Mouse (Mus musculus) gonadal fat pad, adult 2 months (tissue): ENCODE results near the gene Crot. TPM values are rescaled to one million over a fixed set of nuclear protein-coding genes. Genes with fewer than 3 reads are reported as not detected.
"Not testable (repeated sequence)": the region's sequence is repeated elsewhere in the genome, so short reads cannot be mapped to it uniquely, and the experiment has no call there.

ENCODE experiments used
- DNase-seq: peaks from one replicate; pipeline ENCODE4 v3.0.0-alpha.2; 2012; ENCODE audit warnings: low read depth
- polyA plus RNA-seq: library from polyadenylated mRNA; depleted of rRNA; stranded (reverse); fragments of >200 nt; gene quantifications from 2 replicates; pipeline ENCODE4 v1.2.3, GENCODE M21; 2012; rRNA removed

The Crot gene
- polyA plus RNA-seq, 1 experiment: 22.9 TPM

DNA sequence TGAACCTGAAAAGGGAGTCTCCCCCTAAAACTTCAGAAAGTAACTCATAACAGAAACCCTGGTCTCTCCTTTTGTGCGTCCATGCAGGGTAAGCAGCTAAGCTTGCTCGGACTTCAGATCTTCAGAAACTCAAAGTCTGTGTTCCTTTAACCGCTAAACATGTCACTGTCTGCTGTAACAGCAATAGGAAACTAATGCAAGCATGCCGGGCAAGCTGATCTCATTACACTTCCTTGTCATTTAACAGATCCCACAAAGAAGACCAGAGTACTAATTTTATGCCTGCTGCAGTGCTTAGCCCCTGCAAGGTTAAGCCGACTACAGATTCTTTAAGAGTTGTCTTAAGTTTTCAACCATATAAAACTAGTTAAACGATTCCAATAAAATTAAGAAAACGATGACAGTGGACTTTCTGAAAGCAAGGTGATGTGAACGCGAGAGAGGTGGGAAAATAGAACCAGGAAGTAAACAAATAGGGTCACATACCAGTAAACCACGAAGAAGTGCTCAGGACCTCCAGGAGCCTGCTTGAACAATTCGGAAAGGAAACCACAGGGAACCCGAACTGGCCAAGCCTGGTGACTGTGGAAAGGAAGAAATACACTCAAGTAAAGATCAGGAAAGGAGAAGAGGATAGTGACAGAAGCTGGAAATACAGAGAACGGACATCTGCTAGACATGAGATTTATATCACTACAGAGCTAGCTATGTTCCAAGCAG, 998 bp downstream of the Crot start:
- no peak for DNase-seq

DNA sequence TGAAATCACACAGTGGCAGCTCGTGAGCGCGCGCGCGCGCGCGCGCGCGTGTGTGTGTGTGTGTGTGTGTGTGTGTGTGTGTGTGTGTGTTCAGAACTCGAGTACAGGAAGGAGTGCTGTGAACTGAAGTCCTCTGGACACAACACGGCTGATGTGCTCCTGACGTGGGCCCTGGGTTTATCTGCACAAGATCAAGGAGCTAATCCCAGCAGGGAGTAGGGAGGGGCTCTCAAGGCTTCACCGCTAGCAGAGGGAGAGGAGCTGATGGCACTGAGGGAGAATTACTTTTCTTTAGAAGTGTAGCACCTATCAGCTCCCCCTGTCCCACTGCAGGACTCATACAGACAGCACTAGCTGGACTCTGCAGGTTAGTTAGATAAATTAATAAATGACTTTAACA, 5.5 kb downstream of the Crot start:
- no peak for DNase-seq

DNA sequence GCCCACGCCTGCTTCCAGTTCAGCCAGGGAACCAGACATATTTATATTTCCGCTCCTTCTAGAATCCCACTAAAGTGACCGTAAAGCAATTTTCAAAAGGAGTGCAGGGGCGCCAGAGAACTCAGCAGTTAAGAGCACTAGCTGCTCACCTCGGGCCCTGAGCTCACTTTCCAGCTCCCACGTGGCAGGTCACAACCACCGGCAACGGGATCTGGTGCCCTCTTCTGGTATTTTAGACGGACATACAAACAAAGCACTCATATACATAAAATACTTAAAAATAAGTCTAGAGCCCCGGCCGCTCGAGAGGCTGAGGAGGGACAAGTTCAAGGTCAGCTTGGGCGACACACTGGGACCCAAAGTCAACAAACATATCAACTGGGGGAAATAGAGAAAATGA, 6.6 kb downstream of the Crot start:
- no peak for DNase-seq

DNA sequence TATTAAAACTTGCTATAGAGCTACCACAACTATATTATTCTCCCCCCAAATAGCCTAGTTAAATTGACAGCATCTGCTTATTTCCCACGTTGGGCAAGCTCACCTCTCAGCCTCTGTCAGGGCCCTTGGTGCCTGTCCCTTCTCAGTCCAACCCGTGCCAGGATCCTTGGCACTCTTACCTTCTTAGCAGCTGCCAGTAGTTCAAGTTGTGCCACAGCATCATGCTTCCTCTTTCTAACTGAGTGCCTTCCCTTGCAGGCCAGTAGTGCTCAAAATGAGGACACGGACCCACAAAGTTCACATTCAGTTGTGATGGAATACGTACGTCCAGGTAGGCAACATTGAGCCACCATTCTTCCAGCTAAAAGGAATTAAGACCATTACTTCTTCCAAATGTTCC, 9.2 kb downstream of the Crot start:
- no peak for DNase-seq

DNA sequence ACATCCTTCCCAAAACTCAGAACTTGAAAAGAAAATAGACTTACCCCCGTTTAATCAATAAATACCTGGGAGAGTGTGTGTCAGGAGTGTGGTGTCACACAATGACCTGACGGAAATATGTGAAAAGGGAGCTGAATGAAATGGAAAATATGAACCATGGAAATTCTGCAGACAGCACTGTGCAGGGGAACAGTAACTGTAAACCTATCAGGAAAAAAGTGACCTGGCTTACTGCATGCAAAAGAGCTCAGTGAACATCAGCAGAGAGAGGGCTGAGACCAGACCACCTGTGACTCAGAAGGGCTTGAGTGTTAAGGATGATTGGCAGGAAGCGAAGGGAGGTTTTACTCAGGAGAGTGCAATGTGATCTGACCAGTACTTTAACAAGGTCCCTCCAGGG, 11.7 kb downstream of the Crot start:
- no peak for DNase-seq

DNA sequence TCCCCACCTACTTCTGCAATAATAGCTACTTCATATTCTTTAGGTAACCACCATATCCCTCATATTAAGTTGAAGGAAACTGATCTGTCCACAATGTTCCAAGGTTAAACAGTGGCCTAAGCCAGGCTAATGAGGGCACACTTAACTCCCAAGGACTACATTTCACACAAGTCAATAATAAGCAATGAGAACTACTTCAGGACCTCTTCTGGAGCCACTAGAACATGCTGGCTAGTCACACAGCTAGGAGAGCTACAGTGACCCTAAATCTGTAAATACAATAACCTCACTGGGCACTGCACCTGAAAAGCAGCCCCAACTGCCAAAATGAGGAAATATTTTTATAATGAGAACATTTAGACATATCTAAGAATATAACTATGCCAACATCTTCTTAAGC, 22.4 kb downstream of the Crot start:
- DNase-seq: no peak

DNA sequence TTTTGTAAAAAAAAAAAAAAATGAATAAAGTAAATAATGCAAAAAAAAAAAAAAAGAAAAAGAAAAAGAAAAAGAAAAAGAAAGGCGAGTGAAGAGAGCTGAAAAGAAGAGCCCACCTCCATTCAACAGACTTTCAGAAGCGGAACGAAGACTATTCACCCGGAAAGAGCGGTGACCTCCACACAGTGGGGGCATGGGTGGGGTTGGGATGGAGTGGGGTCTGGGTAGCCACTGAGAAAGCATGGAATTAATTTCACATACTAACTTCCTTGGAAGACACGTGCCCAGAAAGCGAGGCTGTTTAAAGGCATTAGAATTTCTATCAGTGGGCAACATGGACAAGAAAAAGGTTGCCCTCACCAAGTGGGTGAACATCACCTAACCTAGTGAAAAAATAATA, 24.8 kb downstream of the Crot start:
- DNase-seq: no peak

DNA sequence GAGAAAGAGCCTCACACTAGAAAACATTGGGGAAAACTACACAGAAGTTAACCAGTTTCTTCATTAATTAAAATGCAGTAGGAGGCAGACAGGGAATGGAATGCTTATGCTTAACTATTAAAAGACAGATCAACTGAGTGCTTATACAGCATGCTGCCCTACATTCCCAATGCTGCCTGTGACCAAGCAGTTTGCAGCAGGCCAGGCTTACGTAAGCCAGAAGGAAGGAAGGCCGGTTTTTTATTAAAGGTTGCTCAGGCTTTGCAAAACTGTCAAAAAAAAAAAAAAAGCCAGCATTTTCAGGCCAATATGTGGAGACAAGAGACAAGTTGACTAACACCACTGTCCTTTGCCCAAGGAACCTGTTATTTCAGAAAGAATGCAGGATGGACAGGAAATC, 26.4 kb downstream of the Crot start:
- no peak for DNase-seq

DNA sequence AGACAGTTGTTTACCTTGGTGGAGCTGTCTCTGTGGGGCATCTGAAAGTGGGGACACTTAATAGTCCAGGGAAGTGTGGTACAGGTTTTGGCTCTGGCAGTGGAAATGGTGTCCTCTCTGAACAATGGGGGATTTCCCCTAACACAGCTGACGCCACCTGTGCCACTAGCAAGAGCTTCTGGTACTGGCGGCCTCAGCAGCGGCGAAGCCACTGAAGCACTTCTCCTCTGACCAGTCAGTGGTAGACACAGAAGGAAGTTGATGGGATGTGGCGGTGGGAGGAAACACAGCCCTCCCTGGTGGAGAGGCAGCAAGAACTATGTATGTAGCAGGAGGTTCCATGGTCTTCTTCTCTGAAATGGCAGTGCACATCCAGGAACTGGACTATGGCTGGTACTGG, 32.6 kb downstream of the Crot start:
- no peak for DNase-seq

DNA sequence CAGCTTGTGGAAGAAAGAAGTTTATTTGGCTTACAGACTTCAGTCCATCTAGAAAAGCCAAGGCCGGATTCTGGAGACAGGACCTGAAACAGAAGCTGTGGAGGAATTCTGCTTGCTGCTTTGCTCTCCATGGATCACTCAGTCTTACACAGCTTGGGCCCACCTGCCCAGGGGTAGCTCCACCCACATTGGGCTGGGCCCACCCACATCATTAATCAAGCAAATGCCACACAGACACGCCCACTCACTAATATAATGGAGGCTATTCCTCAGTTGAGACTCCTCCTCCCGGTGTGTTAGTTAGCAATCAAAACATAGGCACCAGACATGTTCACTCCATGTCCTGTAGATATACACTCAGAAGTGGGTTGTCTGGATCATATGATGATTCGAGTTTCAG, 36.6 kb downstream of the Crot start:
- no peak for DNase-seq

DNA sequence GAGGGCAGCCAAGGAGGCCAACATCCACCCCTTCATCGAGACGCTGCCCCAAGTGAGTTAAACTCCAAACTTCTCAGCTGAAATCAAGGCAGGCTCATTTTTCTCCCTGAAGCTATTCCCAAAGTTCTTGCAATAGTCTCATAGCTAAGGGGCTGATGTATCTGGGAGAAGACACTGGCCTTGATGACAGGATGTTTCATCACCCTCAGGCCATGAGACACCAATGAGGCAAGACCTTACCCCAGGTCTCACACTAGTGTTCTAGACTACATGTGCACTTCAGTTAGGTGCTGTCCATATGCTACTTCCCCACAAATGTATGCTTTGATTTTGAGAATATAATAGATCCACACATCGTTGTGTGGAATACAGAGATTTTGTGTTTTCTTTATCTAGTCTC, 41.6 kb downstream of the Crot start:
- no peak for DNase-seq

DNA sequence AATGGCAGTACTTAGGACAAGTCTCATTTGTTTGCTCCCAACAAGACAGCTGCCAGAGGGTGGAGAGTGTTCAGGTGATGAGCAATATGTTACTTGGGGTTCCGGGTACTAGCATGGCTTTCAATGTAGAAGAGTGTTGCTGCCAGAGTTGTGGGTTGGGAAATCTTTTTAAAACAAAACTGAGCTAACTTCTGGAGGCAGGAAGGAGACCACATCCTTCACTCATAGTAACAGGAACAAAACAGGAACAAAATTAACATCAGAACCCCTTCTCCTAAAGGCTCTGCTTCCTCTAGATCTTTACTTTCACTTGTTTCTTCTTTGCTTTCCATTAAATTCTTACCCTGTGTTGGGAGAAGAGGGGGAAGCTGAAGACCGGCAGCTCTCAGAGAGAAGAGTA, 43.5 kb downstream of the Crot start:
- no peak for DNase-seq

DNA sequence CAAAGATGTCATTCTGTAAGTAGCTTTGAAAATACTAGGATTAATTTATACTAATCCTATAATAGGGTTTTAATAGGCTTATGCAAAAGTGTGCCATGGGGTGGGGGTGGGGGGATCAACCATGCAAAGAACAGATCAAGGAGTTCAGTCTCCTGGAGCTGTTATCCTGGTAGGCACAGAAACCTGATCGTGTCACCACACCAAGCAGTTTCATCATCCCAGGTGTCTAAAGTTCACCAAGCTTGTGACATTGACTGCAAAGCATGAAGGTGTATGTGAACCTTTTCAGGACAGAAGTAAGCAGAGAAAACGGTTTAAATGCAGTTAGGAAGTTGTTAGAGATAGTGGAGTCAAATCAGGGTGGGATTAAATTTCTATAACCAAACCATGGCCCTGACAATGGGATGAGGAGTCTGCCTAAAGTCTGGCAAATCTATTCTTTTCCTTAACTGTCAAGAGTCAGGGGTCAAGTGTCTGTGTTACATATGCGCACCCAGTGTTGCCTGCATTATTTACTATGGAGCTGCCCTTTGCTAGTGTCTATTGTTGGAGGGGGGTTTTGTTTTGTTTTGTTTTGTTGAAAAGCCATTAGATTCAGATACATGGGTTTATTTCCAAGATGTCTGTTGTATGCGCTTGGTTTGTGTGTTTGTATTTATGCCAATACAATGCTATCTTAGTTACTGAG, 49.6 kb downstream of the Crot start:
- peak; percentile 13 for DNase-seq

DNA sequence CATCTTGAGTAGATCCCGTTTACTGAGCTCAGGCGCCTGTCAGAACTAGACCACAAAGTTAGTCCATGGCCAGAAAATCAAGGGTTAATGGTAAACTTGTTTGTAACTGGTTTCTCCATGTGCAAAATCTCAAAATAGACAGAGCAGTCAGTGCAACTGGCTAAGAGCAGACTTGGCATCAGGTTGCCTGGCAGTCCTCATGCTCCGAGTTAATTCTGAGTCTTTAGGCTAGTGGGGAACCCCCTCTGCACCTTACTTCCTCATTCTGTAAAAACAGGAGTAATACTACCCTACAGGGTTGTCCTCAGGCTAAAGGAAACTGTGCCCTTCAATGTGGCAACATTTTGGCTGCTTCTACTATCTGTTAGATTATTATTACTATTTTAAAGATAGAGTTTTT, 53.3 kb downstream of the Crot start:
- no peak for DNase-seq

DNA sequence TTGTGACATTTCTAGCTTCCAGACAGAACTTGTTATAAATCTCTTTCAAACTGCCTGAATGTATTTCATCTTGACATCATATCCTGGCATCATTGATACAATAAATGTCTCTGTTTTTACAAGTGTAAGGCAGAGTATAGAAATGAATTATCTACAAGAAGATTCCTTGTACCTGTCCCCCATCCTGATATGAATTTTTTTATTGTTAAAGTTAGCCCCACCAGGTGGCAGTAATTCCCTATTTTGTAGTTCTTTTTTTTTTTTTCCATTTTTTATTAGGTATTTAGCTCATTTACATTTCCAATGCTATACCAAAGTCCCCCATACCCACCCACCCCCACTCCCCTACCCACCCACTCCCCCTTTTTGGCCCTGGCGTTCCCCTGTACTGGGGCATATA, 55.9 kb downstream of the Crot start:
- DNase-seq: not testable (repeated sequence)

DNA sequence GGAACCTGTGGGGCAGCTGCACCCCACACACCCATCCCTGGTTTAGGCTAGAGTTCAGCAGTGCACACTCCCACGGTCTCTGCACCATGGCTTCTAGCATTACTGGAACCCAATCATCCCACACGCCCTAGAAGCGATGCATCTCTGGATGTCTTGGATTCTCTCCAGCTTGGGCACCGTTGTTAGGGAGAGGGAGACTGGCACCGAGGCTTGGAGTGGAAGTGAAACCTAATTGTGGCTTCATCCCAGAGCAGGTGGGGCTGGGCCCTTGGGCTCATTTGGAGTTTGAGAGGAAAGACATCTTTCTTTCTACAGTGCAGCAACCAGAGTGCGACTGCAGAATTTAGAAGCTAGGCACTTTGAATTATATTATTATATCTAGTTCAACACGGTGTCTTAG, 59.2 kb downstream of the Crot start:
- DNase-seq: no peak

DNA sequence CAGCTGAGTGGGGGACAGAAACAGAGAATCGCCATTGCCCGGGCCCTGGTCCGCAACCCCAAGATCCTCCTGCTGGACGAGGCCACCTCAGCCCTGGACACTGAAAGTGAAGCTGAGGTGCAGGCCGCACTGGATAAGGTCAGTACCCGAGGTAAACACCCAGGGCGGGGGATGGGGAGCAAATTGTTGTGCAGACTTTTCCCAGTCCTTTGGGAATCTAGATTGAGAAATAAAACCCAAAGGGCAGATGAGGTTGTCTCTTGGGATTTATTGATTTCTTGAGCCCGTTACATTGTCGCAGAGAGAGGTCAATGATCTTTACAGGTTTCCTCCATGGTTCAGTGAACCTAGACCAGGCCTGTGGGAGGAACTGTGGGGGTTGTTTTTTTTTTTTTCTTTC, 68.7 kb downstream of the Crot start:
- DNase-seq: no peak

DNA sequence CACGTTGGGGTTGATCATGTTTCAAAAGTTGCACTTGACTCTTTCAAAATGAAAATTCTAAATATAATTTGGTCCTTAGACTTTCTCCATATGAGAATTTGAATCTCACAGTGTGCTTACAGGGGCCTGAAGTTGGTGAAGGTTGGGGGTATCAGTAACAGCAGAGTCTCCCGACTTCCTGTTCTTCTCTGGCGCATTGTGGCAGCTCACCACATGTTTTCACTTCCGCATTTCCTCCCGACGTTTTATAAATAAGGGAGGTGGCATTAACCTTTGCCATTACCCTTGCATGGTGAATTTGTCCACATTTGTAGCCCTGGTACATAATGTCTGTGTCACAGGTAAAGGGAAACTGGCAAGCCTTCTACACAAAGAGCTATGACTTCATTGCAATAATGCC, 80.1 kb downstream of the Crot start:
- DNase-seq: no peak

DNA sequence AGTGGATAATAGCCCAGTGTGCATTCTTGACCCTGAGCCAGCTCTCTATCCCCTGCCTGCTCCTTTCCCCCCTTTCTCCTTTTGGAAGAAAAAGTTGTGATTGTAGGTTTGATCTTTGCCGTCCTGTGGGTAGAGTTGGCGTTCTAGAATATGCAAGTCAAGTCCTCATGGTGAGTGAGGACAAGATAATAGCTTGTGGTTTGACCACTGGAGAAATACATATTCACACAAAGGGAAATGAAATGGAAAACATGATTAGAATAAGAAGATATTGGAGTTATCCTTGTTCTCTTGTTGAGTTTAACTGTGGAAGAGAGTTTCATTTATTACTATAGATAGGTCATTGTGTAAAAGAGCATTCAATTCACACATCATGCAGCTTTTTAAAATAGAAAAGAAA, 80.7 kb downstream of the Crot start:
- DNase-seq: no peak

Other genes starting within 250 kb of the Crot start
- gene Abcb1b, start 199.2 kb downstream of the Crot start, polyA plus RNA-seq: 2.6 and 4.4 TPM in 2 replicates
- 0.15 and 0.24 TPM in 2 replicates for gene Abcb4, start 103.6 kb downstream of the Crot start, polyA plus RNA-seq
- gene Tmem243, start 103.3 kb upstream of the Crot start, polyA plus RNA-seq: 40.1 and 41.4 TPM in 2 replicates
- 13.5 and 14.6 TPM in 2 replicates for gene Dmtf1, start 164.5 kb upstream of the Crot start, polyA plus RNA-seq